Mouse (Mus musculus): ENCODE data around the gene Lama5. TPM values are rescaled to one million over a fixed set of nuclear protein-coding genes. Genes with fewer than 3 reads are reported as not detected.
"Not testable (repeated sequence)": the region's sequence is repeated elsewhere in the genome, so short reads cannot be mapped to it uniquely, and the experiment has no call there.

Lama5 gene
- polyA plus RNA-seq, 1 experiment from 2014 or later = 2.6 TPM

- H3K4me3 ChIP-seq (ENCODE audit: low read depth, low read length) = no peak overlapping the region
- 94% methylated on average over 5 of the region's 5 CpGs for WGBS
- no peak overlapping the region for H3K27ac ChIP-seq (ENCODE audit: low read length)
- peaks cover 22% of the 10 kb centered on the region for H3K4me1 ChIP-seq (ENCODE audit: control insufficient read depth, insufficient read depth, low read length)
- peaks cover 34% of the 10 kb centered on the region for H3K36me3 ChIP-seq (ENCODE audit: control insufficient read depth, insufficient read depth, low read length)
- no peaks in the 10 kb centered on the region for H3K9me3 ChIP-seq (replicated peaks; ENCODE audit: control insufficient read depth, low read length, poor library complexity, severe bottlenecking)
- ATAC-seq = no peak
- no peak overlapping the region for H3K9ac ChIP-seq (ENCODE audit: low read depth, low read length)
- H3K4me2 ChIP-seq (ENCODE audit: low read length) = no peak overlapping the region
- H3K27me3 ChIP-seq (ENCODE audit: control insufficient read depth, insufficient read depth, low read depth, low read length) = no peaks in the 10 kb centered on the region
Observed at GRCm38 (mm10) chr2:180174121-180174520, 51.5 kb downstream of the Lama5 start.

GRCm38 (mm10) chr2:180173711-180174110, 51.9 kb downstream of the Lama5 start:
- peaks cover 34% of the 10 kb centered on the region for H3K36me3 ChIP-seq (ENCODE audit: control insufficient read depth, insufficient read depth, low read length)

GRCm38 (mm10) chr2:180173163-180173562, 52.5 kb downstream of the Lama5 start:
- Histone ChIP-seq H3K4me3 (ENCODE audit: low read depth, low read length) (no peak overlapping the region), H3K9ac (ENCODE audit: low read depth, low read length) (no peak overlapping the region)
- WGBS = 77% methylated on average over 4 of the region's 4 CpGs

More at GRCm38 (mm10) chr2:180173711-180174110, 51.9 kb downstream of the Lama5 start:
- not testable (repeated sequence) for ATAC-seq; H3K9ac ChIP-seq (ENCODE audit: low read depth, low read length); H3K27ac ChIP-seq (ENCODE audit: low read length); H3K4me3 ChIP-seq (ENCODE audit: low read depth, low read length); H3K27me3 ChIP-seq (ENCODE audit: control insufficient read depth, insufficient read depth, low read depth, low read length); H3K9me3 ChIP-seq (replicated peaks; ENCODE audit: control insufficient read depth, low read length, poor library complexity, severe bottlenecking); H3K4me2 ChIP-seq (ENCODE audit: low read length)
- H3K4me1 ChIP-seq (ENCODE audit: control insufficient read depth, insufficient read depth, low read length) = peaks cover 22% of the 10 kb centered on the region
- WGBS = 90% methylated on average over 8 of the region's 8 CpGs

GRCm38 (mm10) chr2:180172152-180172551, 53.5 kb downstream of the Lama5 start:
- Histone ChIP-seq H3K27ac (ENCODE audit: low read length) (no peak overlapping the region; the same call in none of the 2 replicates), H3K4me3 (ENCODE audit: low read depth, low read length) (peak overlapping the region; percentile 95), H3K9me3 (replicated peaks; ENCODE audit: control insufficient read depth, low read length, poor library complexity, severe bottlenecking) (no peaks in the 10 kb centered on the region), H3K4me2 (ENCODE audit: low read length) (peak overlapping the region; percentile 100), H3K27me3 (ENCODE audit: control insufficient read depth, insufficient read depth, low read depth, low read length) (no peaks in the 10 kb centered on the region), H3K4me1 (ENCODE audit: control insufficient read depth, insufficient read depth, low read length) (peaks cover 22% of the 10 kb centered on the region), H3K36me3 (ENCODE audit: control insufficient read depth, insufficient read depth, low read length) (peaks cover 25% of the 10 kb centered on the region), H3K9ac (ENCODE audit: low read depth, low read length) (peak overlapping the region; percentile 98)
- no peak for ATAC-seq
- WGBS = 4% methylated on average over 8 of the region's 9 CpGs

More at GRCm38 (mm10) chr2:180173163-180173562, 52.5 kb downstream of the Lama5 start:
- Histone ChIP-seq H3K36me3 (ENCODE audit: control insufficient read depth, insufficient read depth, low read length) (peaks cover 32% of the 10 kb centered on the region), H3K27me3 (ENCODE audit: control insufficient read depth, insufficient read depth, low read depth, low read length) (no peaks in the 10 kb centered on the region), H3K27ac (ENCODE audit: low read length) (no peak overlapping the region), H3K4me1 (ENCODE audit: control insufficient read depth, insufficient read depth, low read length) (peaks cover 22% of the 10 kb centered on the region), H3K9me3 (replicated peaks; ENCODE audit: control insufficient read depth, low read length, poor library complexity, severe bottlenecking) (no peaks in the 10 kb centered on the region), H3K4me2 (ENCODE audit: low read length) (peak overlapping the region; percentile 100)
- no peak for ATAC-seq

- H3K36me3 ChIP-seq (ENCODE audit: control insufficient read depth, insufficient read depth, low read length) = peaks cover 22% of the 10 kb centered on the region
- peak overlapping the region; percentile 90 for H3K27ac ChIP-seq (ENCODE audit: low read length)
- peak overlapping the region; percentile 95 for H3K4me3 ChIP-seq (ENCODE audit: low read depth, low read length)
- H3K27me3 ChIP-seq (ENCODE audit: control insufficient read depth, insufficient read depth, low read depth, low read length) = no peaks in the 10 kb centered on the region
- peak; percentile 72 for ATAC-seq
- no peaks in the 10 kb centered on the region for H3K9me3 ChIP-seq (replicated peaks; ENCODE audit: control insufficient read depth, low read length, poor library complexity, severe bottlenecking)
- peak overlapping the region; percentile 100 for H3K4me2 ChIP-seq (ENCODE audit: low read length)
- peak overlapping the region; percentile 98 for H3K9ac ChIP-seq (ENCODE audit: low read depth, low read length)
- peaks cover 22% of the 10 kb centered on the region for H3K4me1 ChIP-seq (ENCODE audit: control insufficient read depth, insufficient read depth, low read length)
- under 1% methylated on average over 59 of the region's 80 CpGs for WGBS
Observed at GRCm38 (mm10) chr2:180171522-180172070, 54.1 kb downstream of the Lama5 start.

GRCm38 (mm10) chr2:180170806-180171521, 54.7 kb downstream of the Lama5 start, which contains the start of gene Adrm1:
TSS of gene Adrm1 (plus strand) at chr2:180171485.
- H3K27me3 ChIP-seq (ENCODE audit: control insufficient read depth, insufficient read depth, low read depth, low read length) = no peaks in the 10 kb centered on the region
- peak; percentile 99 for ATAC-seq
- H3K9me3 ChIP-seq (replicated peaks; ENCODE audit: control insufficient read depth, low read length, poor library complexity, severe bottlenecking) = no peaks in the 10 kb centered on the region
- H3K4me2 ChIP-seq (ENCODE audit: low read length) = peak within 1 kb of the TSS; percentile 100
- whole genome bisulfite sequencing = 6% methylated on average over 41 of the region's 41 CpGs
- H3K4me1 ChIP-seq (ENCODE audit: control insufficient read depth, insufficient read depth, low read length) = peaks cover 22% of the 10 kb centered on the region
- H3K36me3 ChIP-seq (ENCODE audit: control insufficient read depth, insufficient read depth, low read length) = peaks cover 19% of the 10 kb centered on the region
- H3K9ac ChIP-seq (ENCODE audit: low read depth, low read length) = peak within 1 kb of the TSS; percentile 98
- peak within 1 kb of the TSS; percentile 95 for H3K4me3 ChIP-seq (ENCODE audit: low read depth, low read length)
- peak within 1 kb of the TSS; percentile 90 for H3K27ac ChIP-seq (ENCODE audit: low read length)

- no peak for ATAC-seq
- H3K27me3 ChIP-seq (ENCODE audit: control insufficient read depth, insufficient read depth, low read depth, low read length) = no peaks in the 10 kb centered on the region
- WGBS = 87% methylated on average over 11 of the region's 11 CpGs
- peak overlapping the region; percentile 71; the same call in 1 of the 2 replicates for H3K9ac ChIP-seq (ENCODE audit: low read depth, low read length)
- H3K4me1 ChIP-seq (ENCODE audit: control insufficient read depth, insufficient read depth, low read length) = peaks cover 22% of the 10 kb centered on the region
- peaks cover 15% of the 10 kb centered on the region for H3K36me3 ChIP-seq (ENCODE audit: control insufficient read depth, insufficient read depth, low read length)
- peak overlapping the region; percentile 67; the same call in 1 of the 2 replicates for H3K4me2 ChIP-seq (ENCODE audit: low read length)
- no peaks in the 10 kb centered on the region for H3K9me3 ChIP-seq (replicated peaks; ENCODE audit: control insufficient read depth, low read length, poor library complexity, severe bottlenecking)
- no peak overlapping the region for H3K27ac ChIP-seq (ENCODE audit: low read length)
- no peak overlapping the region for H3K4me3 ChIP-seq (ENCODE audit: low read depth, low read length)
Observed at GRCm38 (mm10) chr2:180170151-180170805, 55.4 kb downstream of the Lama5 start.

GRCm38 (mm10) chr2:180166869-180167268, 58.8 kb downstream of the Lama5 start:
- H3K4me2 ChIP-seq (ENCODE audit: low read length) = no peak overlapping the region
- no peaks in the 10 kb centered on the region for H3K27me3 ChIP-seq (ENCODE audit: control insufficient read depth, insufficient read depth, low read depth, low read length)
- no peak overlapping the region for H3K4me3 ChIP-seq (ENCODE audit: low read depth, low read length)
- no peak overlapping the region for H3K27ac ChIP-seq (ENCODE audit: low read length)
- H3K4me1 ChIP-seq (ENCODE audit: control insufficient read depth, insufficient read depth, low read length) = peaks cover 6% of the 10 kb centered on the region; the same call in 1 of the 2 replicates
- no peak overlapping the region for H3K9ac ChIP-seq (ENCODE audit: low read depth, low read length)
- peaks cover 16% of the 10 kb centered on the region for H3K36me3 ChIP-seq (ENCODE audit: control insufficient read depth, insufficient read depth, low read length)
- 83% methylated on average over 2 of the region's 2 CpGs for WGBS
- no peaks in the 10 kb centered on the region for H3K9me3 ChIP-seq (replicated peaks; ENCODE audit: control insufficient read depth, low read length, poor library complexity, severe bottlenecking)
- no peak for ATAC-seq
